Mouse (Mus musculus) gastrocnemius, adult 18-20 months (tissue): ENCODE measurements around the gene Dcun1d2. TPM values are rescaled to one million over a fixed set of nuclear protein-coding genes. Genes with fewer than 3 reads are reported as not detected.
"Not testable (repeated sequence)": the region's sequence is repeated elsewhere in the genome, so short reads cannot be mapped to it uniquely, and the experiment has no call there.

Source experiments
- DNase-seq: peaks from one replicate; pipeline ENCODE4 v3.0.0; 2021; ENCODE audit warnings: low spot score
- long read RNA-seq, 2 experiments: library from polyadenylated mRNA; stranded (forward); transcript quantifications; one replicate each; pipeline ENCODE4 v2.0.0; 2021
- total RNA-seq, 2 experiments: library from RNA; stranded (reverse); gene quantifications; 2 replicates each; pipeline ENCODE4 v1.2.3; 2021

Gene Dcun1d2
- 10 to 100 TPM; 80.3 to 83.8 TPM for total RNA-seq
- long read RNA-seq, experiment 1, transcript Dcun1d2-203 (6 exons, 2,937 nt), result minor isoform, 5 of 165 reads
- long read RNA-seq, experiment 1, transcript Dcun1d2-201 (7 exons, 2,748 nt), result major isoform, 91 of 165 reads
- long read RNA-seq, experiment 1, partial matches to known transcripts, result 21 of 165 reads
- long read RNA-seq, experiment 1, other reads (novel, unspliced or antisense), result 39 of 165 reads
- long read RNA-seq, experiment 2, transcript Dcun1d2-201 (7 exons, 2,748 nt), result major isoform, 73 of 123 reads
- long read RNA-seq, experiment 2, partial matches to known transcripts, result 23 of 123 reads
- long read RNA-seq, experiment 2, other reads (novel, unspliced or antisense), result 22 of 123 reads

GRCm38 (mm10) chr8:13287692-13288623, at the start of gene Dcun1d2, which contains the start of gene Tmco3:
Gene Dcun1d2, minus strand, starts transcription at chr8:13288131.
Gene Tmco3, plus strand, starts transcription at chr8:13288190.
- DNase-seq, result peak; percentile 94

GRCm38 (mm10) chr8:13337678-13338077, 49.7 kb upstream of the Dcun1d2 start:
- no peak for DNase-seq

- DNase-seq, result not testable (repeated sequence)
Observed at GRCm38 (mm10) chr8:13337245-13337644, 49.3 kb upstream of the Dcun1d2 start.

GRCm38 (mm10) chr8:13334671-13335070, 46.7 kb upstream of the Dcun1d2 start:
- no peak for DNase-seq

GRCm38 (mm10) chr8:13326598-13326997, 38.7 kb upstream of the Dcun1d2 start:
- DNase-seq, result no peak

- DNase-seq, result no peak
Observed at GRCm38 (mm10) chr8:13316671-13317070, 28.7 kb upstream of the Dcun1d2 start.

GRCm38 (mm10) chr8:13314922-13315321, 27.0 kb upstream of the Dcun1d2 start:
- DNase-seq, result no peak

GRCm38 (mm10) chr8:13306916-13307315, 19.0 kb upstream of the Dcun1d2 start:
- DNase-seq, result no peak

GRCm38 (mm10) chr8:13306309-13306909, 18.5 kb upstream of the Dcun1d2 start:
- no peak for DNase-seq

GRCm38 (mm10) chr8:13305884-13306283, 18.0 kb upstream of the Dcun1d2 start:
- DNase-seq, result no peak

- no peak for DNase-seq
Observed at GRCm38 (mm10) chr8:13305459-13305858, 17.5 kb upstream of the Dcun1d2 start.

GRCm38 (mm10) chr8:13301036-13301435, 13.1 kb upstream of the Dcun1d2 start:
- DNase-seq, result no peak

GRCm38 (mm10) chr8:13299571-13299970, 11.6 kb upstream of the Dcun1d2 start:
- DNase-seq, result no peak

GRCm38 (mm10) chr8:13293677-13294470, 5.9 kb upstream of the Dcun1d2 start:
- DNase-seq, result no peak

GRCm38 (mm10) chr8:13292364-13292763, 4.4 kb upstream of the Dcun1d2 start:
- DNase-seq, result peak; percentile 76

- no peak for DNase-seq
Observed at GRCm38 (mm10) chr8:13288646-13289045, 715 bp upstream of the Dcun1d2 start.

GRCm38 (mm10) chr8:13287304-13287691, 633 bp downstream of the Dcun1d2 start:
- DNase-seq, result peak; percentile 89

- DNase-seq, result no peak
Observed at GRCm38 (mm10) chr8:13283200-13283599, 4.7 kb downstream of the Dcun1d2 start.

- DNase-seq, result no peak
Observed at GRCm38 (mm10) chr8:13276941-13277447, 10.9 kb downstream of the Dcun1d2 start.

- DNase-seq, result no peak
Observed at GRCm38 (mm10) chr8:13272834-13273233, 15.1 kb downstream of the Dcun1d2 start.

- DNase-seq, result no peak
Observed at GRCm38 (mm10) chr8:13267566-13267965, 20.4 kb downstream of the Dcun1d2 start.
